ENCODE assay signal across 12 mouse cellular contexts in genomic region chr15:9086813-9087212, GRCm38 (mm10). TPM values are rescaled to one million over a fixed set of nuclear protein-coding genes. Genes with fewer than 3 reads are reported as not detected.
DNase-seq lines count a peak whose midpoint lies in the region; ATAC-seq and TF ChIP-seq lines count a peak whose summit lies in the region.
"Had no signal": no experiment of that assay in that cellular context is flagged by ENCODE, and none has a peak within 500 bp of the region (broad histone marks: within the 10 kb centered on the region; RNA-seq: fewer than 3 reads in every experiment).

No protein-coding gene starts in this region.

- 0 out of 2 replicates have a peak overlapping the region, but pooled peaks have one; percentile 40 for H3K27ac ChIP-seq in forebrain, embryonic 10.5 days
- H3K27ac ChIP-seq in forebrain, embryonic 12.5 days = no peak overlapping the region
- 0 out of 2 replicates have a peak overlapping the region, but pooled peaks have one; percentile 52 for H3K27ac ChIP-seq in cortical plate, adult 2 months (ENCODE audit: insufficient read depth, low read length)
- peak overlapping the region; percentile 77 for H3K27ac ChIP-seq in liver, embryonic 15.5 days (replicated peaks)
- H3K27ac ChIP-seq in cerebellum, adult 2 months (ENCODE audit: insufficient read depth, low read length) = no peak overlapping the region

- DNase-seq in forebrain, embryonic 10.5 days (ENCODE audit: extremely low spot score, low spot score) = no peak
- no peak for DNase-seq in cerebellum, adult 2 months
- no peak for DNase-seq in urinary bladder, postnatal 25 days (ENCODE audit: low spot score)
- DNase-seq: B cell, adult 2 months; cerebellum, postnatal 36 days; kidney, adult 8-10 months; lung, postnatal 10 days had no signal

- no peak for TF ChIP-seq CTCF in cortical plate, adult 2 months (IDR thresholded peaks at IDR 0.05; ENCODE audit: extremely low read depth, insufficient read depth, low read length)
- TF ChIP-seq CTCF in cerebellum, adult 2 months (IDR thresholded peaks at IDR 0.05; ENCODE audit: borderline replicate concordance, insufficient read depth, low read depth, low read length) = no peak

- H3K9me3 ChIP-seq in forebrain, embryonic 10.5 days = no peaks in the 10 kb centered on the region
- no peaks in the 10 kb centered on the region for H3K9me3 ChIP-seq in forebrain, embryonic 12.5 days
- no peaks in the 10 kb centered on the region for H3K9me3 ChIP-seq in megakaryocyte, embryonic 14.5 days
- H3K9me3 ChIP-seq in liver, embryonic 15.5 days (replicated peaks) = no peaks in the 10 kb centered on the region

- WGBS in forebrain, embryonic 10.5 days = 58% methylated on average over 11 of the region's 11 CpGs
- 51% methylated on average over 11 of the region's 11 CpGs for WGBS in forebrain, embryonic 12.5 days
- 62% methylated on average over 11 of the region's 11 CpGs for WGBS in liver, embryonic 15.5 days (ENCODE audit: insufficient replicate concordance)
- 58% methylated on average over 11 of the region's 11 CpGs for WGBS in cerebellum, adult 2 months

- H3K9ac ChIP-seq in forebrain, embryonic 12.5 days = no peak overlapping the region
- no peak overlapping the region for H3K9ac ChIP-seq in liver, embryonic 15.5 days

- H3K4me3 ChIP-seq in forebrain, embryonic 10.5 days = no peak overlapping the region
- no peak overlapping the region for H3K4me3 ChIP-seq in forebrain, embryonic 12.5 days (replicated peaks)
- peak overlapping the region; percentile 85 for H3K4me3 ChIP-seq in megakaryocyte, embryonic 14.5 days (replicated peaks)
- no peak overlapping the region for H3K4me3 ChIP-seq in cortical plate, adult 2 months (ENCODE audit: insufficient read depth, low read length)
- no peak overlapping the region for H3K4me3 ChIP-seq in liver, embryonic 15.5 days (replicated peaks)
- no peak overlapping the region for H3K4me3 ChIP-seq in cerebellum, adult 2 months (replicated peaks; ENCODE audit: insufficient read depth, low read depth, low read length)

- H3K4me2 ChIP-seq in forebrain, embryonic 12.5 days = no peak overlapping the region
- peak overlapping the region; percentile 32 for H3K4me2 ChIP-seq in liver, embryonic 15.5 days

- TF ChIP-seq POLR2A in cortical plate, adult 2 months (IDR thresholded peaks at IDR 0.05; ENCODE audit: extremely low read depth, insufficient read depth, low read length) = no peak
- no peak for TF ChIP-seq POLR2A in cerebellum, adult 2 months (IDR thresholded peaks at IDR 0.05; ENCODE audit: borderline replicate concordance, insufficient read depth, low read length)

- H3K27me3 ChIP-seq in forebrain, embryonic 10.5 days (ENCODE audit: poor library complexity, severe bottlenecking) = no peaks in the 10 kb centered on the region
- H3K27me3 ChIP-seq in forebrain, embryonic 12.5 days = no peaks in the 10 kb centered on the region
- no peaks in the 10 kb centered on the region for H3K27me3 ChIP-seq in megakaryocyte, embryonic 14.5 days (replicated peaks)
- no peaks in the 10 kb centered on the region for H3K27me3 ChIP-seq in liver, embryonic 15.5 days
- no peaks in the 10 kb centered on the region for H3K27me3 ChIP-seq in cerebellum, adult 2 months (ENCODE audit: control insufficient read depth, insufficient read depth, low read length)

- H3K36me3 ChIP-seq in forebrain, embryonic 10.5 days (replicated peaks) = peaks cover 55% of the 10 kb centered on the region
- H3K36me3 ChIP-seq in forebrain, embryonic 12.5 days (replicated peaks) = peaks cover 3% of the 10 kb centered on the region; the same call in 1 of the 2 replicates
- peaks cover 86% of the 10 kb centered on the region for H3K36me3 ChIP-seq in megakaryocyte, embryonic 14.5 days (replicated peaks; ENCODE audit: low read length)
- H3K36me3 ChIP-seq in liver, embryonic 15.5 days (replicated peaks) = peaks cover 92% of the 10 kb centered on the region

- ATAC-seq in forebrain, embryonic 12.5 days (ENCODE audit: low FRiP score) = no peak
- ATAC-seq in megakaryocyte, adult 5-6 weeks (ENCODE audit: poor library complexity, severe bottlenecking) = no peak
- ATAC-seq in liver, embryonic 15.5 days (ENCODE audit: insufficient read depth) = peak; percentile 83

- H3K4me1 ChIP-seq in forebrain, embryonic 10.5 days = peaks cover 24% of the 10 kb centered on the region
- peaks cover 5% of the 10 kb centered on the region for H3K4me1 ChIP-seq in forebrain, embryonic 12.5 days
- peaks cover 93% of the 10 kb centered on the region for H3K4me1 ChIP-seq in megakaryocyte, embryonic 14.5 days
- H3K4me1 ChIP-seq in cortical plate, adult 2 months (ENCODE audit: control insufficient read depth, insufficient read depth, low read length) = peaks cover 8% of the 10 kb centered on the region
- peaks cover 75% of the 10 kb centered on the region for H3K4me1 ChIP-seq in liver, embryonic 15.5 days (replicated peaks)
- no peaks in the 10 kb centered on the region for H3K4me1 ChIP-seq in cerebellum, adult 2 months (ENCODE audit: control insufficient read depth, insufficient read depth, low read length)

RNA-seq across cellular contexts. Expression of gene Nadk2, which starts 15.8 kb away (rescaled TPM):
- 30.1 and 30.4 TPM in 2 replicates for polyA plus RNA-seq in forebrain, embryonic 10.5 days (2016; fragmentation: Nextera tagmentation; extraction: Ambion mirVana)
- polyA plus RNA-seq in forebrain, embryonic 12.5 days (2016; fragmentation: Nextera tagmentation; extraction: Ambion mirVana) = 32.0 and 34.9 TPM in 2 replicates
- 3.7 and 8.6 TPM in 2 replicates for polyA plus RNA-seq in megakaryocyte, embryonic 14.5 days (2012; ENCODE audit: insufficient read depth, low replicate concordance)
- total RNA-seq in megakaryocyte, adult 5-6 weeks (2015) = 25.7 and 32.3 TPM in 2 replicates
- total RNA-seq in megakaryocyte, adult 5-6 weeks (2017) = 30.0 and 31.3 TPM in 2 replicates
- polyA plus RNA-seq in cortical plate, adult 2 months (2012; rRNA removed) = 41.7 and 54.7 TPM in 2 replicates
- 97.8 and 101 TPM in 2 replicates for polyA plus RNA-seq in liver, embryonic 15.5 days (2015; fragmentation: Nextera tagmentation; extraction: Ambion mirVana)
- 60.8 and 64.3 TPM in 2 replicates for polyA plus RNA-seq in cerebellum, adult 2 months (2012; rRNA removed)

RNA-seq across cellular contexts. Expression of gene Lmbrd2, which starts 53.5 kb away (rescaled TPM):
- 2.2 and 2.7 TPM in 2 replicates for polyA plus RNA-seq in forebrain, embryonic 10.5 days (2016; fragmentation: Nextera tagmentation; extraction: Ambion mirVana)
- polyA plus RNA-seq in forebrain, embryonic 12.5 days (2016; fragmentation: Nextera tagmentation; extraction: Ambion mirVana) = 3.9 and 4.5 TPM in 2 replicates
- polyA plus RNA-seq in megakaryocyte, embryonic 14.5 days (2012; ENCODE audit: insufficient read depth, low replicate concordance) = 0.44 TPM in 1 of 2 replicates, not detected in the other
- total RNA-seq in megakaryocyte, adult 5-6 weeks (2015) = 12.9 and 17.3 TPM in 2 replicates
- total RNA-seq in megakaryocyte, adult 5-6 weeks (2017) = 10.0 and 11.2 TPM in 2 replicates
- 24.1 and 24.5 TPM in 2 replicates for polyA plus RNA-seq in cortical plate, adult 2 months (2012; rRNA removed)
- polyA plus RNA-seq in liver, embryonic 15.5 days (2015; fragmentation: Nextera tagmentation; extraction: Ambion mirVana) = 1.4 and 1.8 TPM in 2 replicates
- polyA plus RNA-seq in cerebellum, adult 2 months (2012; rRNA removed) = 16.4 and 17.0 TPM in 2 replicates

Comparison
In these comparisons a context has a peak if more than half of its experiments do, and no peak if none do; other contexts are left out.
1. H3K27ac ChIP-seq: peak in forebrain, embryonic 10.5 days (single experiment), cortical plate, adult 2 months (single experiment) and liver, embryonic 15.5 days (single experiment); none in forebrain, embryonic 12.5 days (single experiment) and cerebellum, adult 2 months (single experiment).